Mouse (Mus musculus) kidney, adult 2 months (tissue): Measurements from ENCODE around the gene Thrap3. TPM values are rescaled to one million over a fixed set of nuclear protein-coding genes. Genes with fewer than 3 reads are reported as not detected.

ENCODE experiments used
- DNase-seq: peaks from one replicate; pipeline ENCODE4 v3.0.0; 2021
- H3K27ac ChIP-seq: fragments of 200-500 bp; 2 replicates; pipeline ENCODE4 v1.5.1; 2012; ENCODE audit warnings: low read depth, low read length, control low read depth, inconsistent platforms; ENCODE audit not compliant: insufficient read depth
- H3K27me3 ChIP-seq: fragments of 200-500 bp; replicated peaks from 2 replicates; pipeline ENCODE4 v1.6.1; 2012; ENCODE audit warnings: mild to moderate bottlenecking, moderate library complexity, low read length, inconsistent platforms; ENCODE audit not compliant: control insufficient read depth, insufficient read depth
- H3K36me3 ChIP-seq: fragments of 200-500 bp; 2 replicates; pipeline ENCODE4 v1.6.1; 2012; ENCODE audit warnings: mild to moderate bottlenecking, moderate library complexity, low read length, inconsistent platforms; ENCODE audit not compliant: control insufficient read depth, insufficient read depth
- H3K4me1 ChIP-seq: fragments of 200-500 bp; 2 replicates; pipeline ENCODE4 v1.6.1; 2011; ENCODE audit warnings: low read length; ENCODE audit not compliant: control insufficient read depth, insufficient read depth
- H3K4me3 ChIP-seq: fragments of 200-500 bp; 2 replicates; pipeline ENCODE4 v1.5.1; 2011; ENCODE audit warnings: mild to moderate bottlenecking, low read depth, low read length, control low read depth; ENCODE audit not compliant: insufficient read depth
- CTCF ChIP-seq: fragments of 200-500 bp; conservative IDR thresholded peaks from 2 replicates; pipeline ENCODE4 v1.5.1; 2011; ENCODE audit warnings: low read depth, mild to moderate bottlenecking, control low read depth, low read length, moderate library complexity, mixed read lengths; ENCODE audit not compliant: insufficient read depth, insufficient read length
- POLR2A ChIP-seq: fragments of 200-500 bp; IDR thresholded peaks from one replicate; pipeline ENCODE4 v1.6.1; 2011; ENCODE audit warnings: low read depth, low read length, control low read depth
- WGBS: fragments of 180-500 bp; shearing (Covaris S2); methylation state at CpG from one replicate; pipeline ENCODE4 v1.1.7; 2018; 5-methylcytosine and 5-hydroxymethylcytosine counted together
- polyA plus RNA-seq: library from polyadenylated mRNA; depleted of rRNA; stranded (reverse); fragments of >200 nt; gene quantifications from 2 replicates; pipeline ENCODE4 v1.2.3, GENCODE M21; 2012

Thrap3 gene
- polyA plus RNA-seq, 1 experiment: 51.0 TPM

GRCm38 (mm10) chr4:126131290-126132121 is 71.1 kb downstream of the Thrap3 start:
- no peak overlapping the region for H3K4me3 ChIP-seq
- peak overlapping the region; percentile 70 for H3K27ac ChIP-seq
- TF ChIP-seq CTCF (no peak), POLR2A (no peak)
- peak; percentile 79 for DNase-seq
- peaks cover 1% of the 10 kb centered on the region; the same call in 1 of the 2 replicates for H3K36me3 ChIP-seq
- WGBS: 40% methylated on average over 10 of the region's 10 CpGs
- H3K4me1 ChIP-seq: no peaks in the 10 kb centered on the region; the same call in 1 of the 2 replicates
- no peaks in the 10 kb centered on the region for H3K27me3 ChIP-seq

DNA sequence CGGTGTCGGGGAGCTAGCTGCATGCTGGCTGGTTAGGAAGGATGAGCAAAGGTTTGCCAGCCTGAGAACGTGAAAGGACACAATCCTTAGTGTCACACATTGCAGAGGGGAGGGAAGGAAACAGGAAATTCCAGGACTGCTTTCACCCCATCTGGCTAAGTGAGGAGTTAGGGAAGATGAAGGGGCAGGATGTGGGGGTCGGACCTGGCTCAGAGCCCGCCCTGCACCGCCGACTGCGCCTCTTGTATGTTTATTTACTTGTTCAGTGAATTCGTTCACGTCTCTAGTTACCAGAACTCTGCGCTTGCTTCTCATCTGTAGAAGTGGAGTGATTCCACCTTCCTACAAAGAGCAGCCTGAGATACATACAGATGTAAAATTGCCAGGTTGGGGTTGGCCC is 72.1 kb downstream of the Thrap3 start:
- no peak for TF ChIP-seq POLR2A
- no peak for TF ChIP-seq CTCF
- no peaks in the 10 kb centered on the region; the same call in 1 of the 2 replicates for H3K4me1 ChIP-seq
- H3K36me3 ChIP-seq: peaks cover 1% of the 10 kb centered on the region; the same call in 1 of the 2 replicates
- H3K27me3 ChIP-seq: no peaks in the 10 kb centered on the region
- WGBS: 48% methylated on average over 11 of the region's 11 CpGs
- peak; percentile 62 for DNase-seq
- H3K4me3 ChIP-seq: no peak overlapping the region
- peak overlapping the region; percentile 46 for H3K27ac ChIP-seq

GRCm38 (mm10) chr4:126123309-126124040 is 79.1 kb downstream of the Thrap3 start:
- no peak for TF ChIP-seq CTCF
- TF ChIP-seq POLR2A: no peak
- Histone ChIP-seq H3K4me3 (no peak overlapping the region), H3K4me1 (0 out of 2 replicates have a peak, but pooled peaks cover 3% of the 10 kb centered on the region), H3K27ac (no peak overlapping the region), H3K36me3 (no peaks in the 10 kb centered on the region; the same call in 1 of the 2 replicates), H3K27me3 (no peaks in the 10 kb centered on the region)
- WGBS: 67% methylated on average over 10 of the region's 10 CpGs
- no peak for DNase-seq

GRCm38 (mm10) chr4:126120506-126120905 is 82.1 kb downstream of the Thrap3 start:
- Histone ChIP-seq H3K27me3 (no peaks in the 10 kb centered on the region), H3K27ac (no peak overlapping the region), H3K4me3 (no peak overlapping the region), H3K36me3 (no peaks in the 10 kb centered on the region; the same call in 1 of the 2 replicates), H3K4me1 (peaks cover 10% of the 10 kb centered on the region)
- 76% methylated on average over 2 of the region's 2 CpGs for WGBS
- no peak for DNase-seq
- TF ChIP-seq POLR2A: no peak
- TF ChIP-seq CTCF: no peak

GRCm38 (mm10) chr4:126120052-126120451 is 82.5 kb downstream of the Thrap3 start:
- H3K4me3 ChIP-seq: no peak overlapping the region
- no peaks in the 10 kb centered on the region; the same call in 1 of the 2 replicates for H3K36me3 ChIP-seq
- H3K27ac ChIP-seq: no peak overlapping the region
- WGBS: 49% methylated on average over 5 of the region's 5 CpGs
- H3K4me1 ChIP-seq: peaks cover 14% of the 10 kb centered on the region
- TF ChIP-seq CTCF: no peak
- TF ChIP-seq POLR2A: no peak
- peak; percentile 54 for DNase-seq
- H3K27me3 ChIP-seq: no peaks in the 10 kb centered on the region

DNA sequence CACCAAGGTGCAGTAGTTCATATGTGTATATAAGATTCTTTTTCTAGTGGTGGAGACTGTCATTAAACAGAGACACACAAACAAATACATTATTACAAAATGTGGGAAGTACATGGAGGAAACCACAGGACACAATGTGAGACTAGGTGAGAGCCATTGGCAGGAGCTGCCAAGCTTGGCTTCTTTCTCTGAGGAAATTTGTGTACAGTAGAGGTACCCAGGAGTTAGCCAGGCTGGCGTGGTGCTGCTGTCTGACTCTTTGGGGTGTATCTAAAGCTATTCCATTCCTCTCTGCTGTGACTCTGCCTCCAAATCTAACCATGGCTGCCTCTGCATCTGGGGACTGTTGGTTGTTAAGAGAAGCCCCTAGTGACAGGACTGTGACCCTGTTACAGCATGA is 83.5 kb downstream of the Thrap3 start:
- no peak overlapping the region for H3K4me3 ChIP-seq
- WGBS: 89% methylated on average over 1 of the region's 1 CpGs
- no peak for DNase-seq

GRCm38 (mm10) chr4:126118651-126119050 is 83.9 kb downstream of the Thrap3 start:
- Histone ChIP-seq H3K36me3 (no peaks in the 10 kb centered on the region; the same call in 1 of the 2 replicates), H3K4me1 (peaks cover 28% of the 10 kb centered on the region), H3K27ac (no peak overlapping the region), H3K27me3 (no peaks in the 10 kb centered on the region), H3K4me3 (no peak overlapping the region)
- DNase-seq: no peak
- 83% methylated on average over 4 of the region's 4 CpGs for WGBS
- TF ChIP-seq CTCF (no peak), POLR2A (no peak)

More for the DNA sequence above, 83.5 kb downstream of the Thrap3 start:
- TF ChIP-seq POLR2A: no peak
- Histone ChIP-seq H3K27me3 (no peaks in the 10 kb centered on the region), H3K4me1 (peaks cover 24% of the 10 kb centered on the region), H3K27ac (no peak overlapping the region), H3K36me3 (no peaks in the 10 kb centered on the region; the same call in 1 of the 2 replicates)
